Mouse (Mus musculus) MEL (cell line): ENCODE measurements around the gene Taco1. TPM values are rescaled to one million over a fixed set of nuclear protein-coding genes. Genes with fewer than 3 reads are reported as not detected.

Source experiments
- DNase-seq: peaks from one replicate; pipeline ENCODE4 v3.0.0; 2011; ENCODE audit warnings: low read depth, low spot score
- H3K27ac ChIP-seq: 2 replicates; pipeline ENCODE4 v1.5.1; 2012; ENCODE audit warnings: low read depth, mild to moderate bottlenecking, control low read depth, low read length, moderate library complexity; ENCODE audit not compliant: control insufficient read depth
- H3K27me3 ChIP-seq, 2 experiments: fragments of 150-350 bp in 1 of 2; sonication (generic) in 1 of 2; 2 replicates each; pipeline ENCODE4 v1.6.1; 2012; ENCODE audit warnings: low read length in 2 of 2, mild to moderate bottlenecking in 2 of 2, improper control_type of control experiment in 1 of 2, moderate library complexity in 1 of 2; ENCODE audit not compliant: insufficient read depth in 2 of 2, control insufficient read depth in 1 of 2
- H3K36me3 ChIP-seq, 2 experiments: 2 replicates each; pipeline ENCODE4 v1.6.1; 2012 to 2014; ENCODE audit warnings: low read length in 2 of 2, improper control_type of control experiment in 1 of 2, inconsistent platforms in 1 of 2, mild to moderate bottlenecking in 1 of 2; ENCODE audit not compliant: insufficient read depth in 2 of 2, control insufficient read depth in 1 of 2
- H3K4me1 ChIP-seq, 2 experiments: fragments of 150-350 bp in 1 of 2; sonication (generic) in 1 of 2; 2 replicates each; pipeline ENCODE4 v1.6.1; 2012; ENCODE audit warnings: low read length in 2 of 2, improper control_type of control experiment in 1 of 2, mild to moderate bottlenecking in 1 of 2; ENCODE audit not compliant: insufficient read depth in 2 of 2, control insufficient read depth in 1 of 2
- H3K4me3 ChIP-seq, 2 experiments: fragments of 150-350 bp in 1 of 2; sonication (generic) in 1 of 2; 2 replicates each; pipeline ENCODE4 v1.5.1; 2012; ENCODE audit warnings: low read depth in 2 of 2, low read length in 2 of 2, mild to moderate bottlenecking in 2 of 2, moderate library complexity in 2 of 2, control low read depth in 1 of 2, improper control_type of control experiment in 1 of 2; ENCODE audit not compliant: control insufficient read depth in 1 of 2, insufficient read depth in 1 of 2
- H3K79me2 ChIP-seq: 2 replicates; pipeline ENCODE4 v1.6.1; 2012; ENCODE audit warnings: mild to moderate bottlenecking, low read length, moderate library complexity; ENCODE audit not compliant: control insufficient read depth, poor library complexity, insufficient read depth
- H3K9ac ChIP-seq: 2 replicates; pipeline ENCODE4 v1.6.1; 2012; ENCODE audit warnings: low read depth, mild to moderate bottlenecking, control low read depth, low read length, moderate library complexity; ENCODE audit not compliant: control insufficient read depth, poor library complexity, severe bottlenecking
- H3K9me3 ChIP-seq: fragments of 150-350 bp; sonication (generic); replicated peaks from 2 replicates; pipeline ENCODE4 v1.6.1; 2012; ENCODE audit warnings: mild to moderate bottlenecking, low read length, improper control_type of control experiment, moderate library complexity; ENCODE audit not compliant: insufficient read depth
- BHLHE40 ChIP-seq: IDR thresholded peaks from 2 replicates; pipeline ENCODE4 v1.6.1; 2012; ENCODE audit warnings: low read depth, mild to moderate bottlenecking, inconsistent platforms, low read length, improper control_type of control experiment, borderline replicate concordance
- CHD2 ChIP-seq: IDR thresholded peaks from 2 replicates; pipeline ENCODE4 v1.6.1; 2011; ENCODE audit warnings: low read length, improper control_type of control experiment
- EP300 ChIP-seq, 2 experiments: IDR thresholded peaks; 2 replicates each; pipeline ENCODE4 v1.6.1; 2011; ENCODE audit warnings: improper control_type of control experiment in 2 of 2, low read length in 2 of 2, low read depth in 1 of 2, mild to moderate bottlenecking in 1 of 2
- ETS1 ChIP-seq: IDR thresholded peaks from 2 replicates; pipeline ENCODE4 v1.6.1; 2012; ENCODE audit warnings: low read depth, mild to moderate bottlenecking, inconsistent platforms, low read length, improper control_type of control experiment, moderate library complexity
- HCFC1 ChIP-seq: IDR thresholded peaks from 2 replicates; pipeline ENCODE4 v1.6.1; 2012; ENCODE audit warnings: low read depth, mild to moderate bottlenecking, inconsistent platforms, low read length, improper control_type of control experiment, moderate library complexity
- KAT2A ChIP-seq: conservative IDR thresholded peaks from 2 replicates; pipeline ENCODE4 v1.6.1; 2012; ENCODE audit warnings: low read depth, low read length, improper control_type of control experiment, inconsistent platforms
- MXI1 ChIP-seq: IDR thresholded peaks from 2 replicates; pipeline ENCODE4 v1.6.1; 2011; ENCODE audit warnings: mild to moderate bottlenecking, low read depth, low read length, improper control_type of control experiment
- MYB ChIP-seq: IDR thresholded peaks from 2 replicates; pipeline ENCODE4 v1.6.1; 2011; ENCODE audit warnings: mild to moderate bottlenecking, low read depth, low read length, improper control_type of control experiment
- MYC ChIP-seq: IDR thresholded peaks from 2 replicates; pipeline ENCODE4 v1.6.1; 2011; ENCODE audit warnings: low read depth, mild to moderate bottlenecking, low read length, improper control_type of control experiment, moderate library complexity
- POLR2A ChIP-seq, 2 experiments: IDR thresholded peaks; 2 replicates each; pipeline ENCODE4 v1.6.1; 2011 to 2012; ENCODE audit warnings: low read length in 2 of 2, mild to moderate bottlenecking in 2 of 2, control low read depth in 1 of 2, improper control_type of control experiment in 1 of 2, low read depth in 1 of 2, moderate library complexity in 1 of 2; ENCODE audit not compliant: control insufficient read depth in 1 of 2, insufficient read depth in 1 of 2, poor library complexity in 1 of 2
- POLR2AphosphoS5 ChIP-seq: IDR thresholded peaks from 2 replicates; pipeline ENCODE4 v1.6.1; 2012; ENCODE audit warnings: low read depth, borderline replicate concordance, mild to moderate bottlenecking, inconsistent platforms, low read length, moderate library complexity, mixed read lengths
- RAD21 ChIP-seq: IDR thresholded peaks from 2 replicates; pipeline ENCODE4 v1.6.1; 2011; ENCODE audit warnings: mild to moderate bottlenecking, low read depth, low read length, improper control_type of control experiment
- RCOR1 ChIP-seq: IDR thresholded peaks from 2 replicates; pipeline ENCODE4 v1.6.1; 2012; ENCODE audit warnings: low read depth, mild to moderate bottlenecking, inconsistent platforms, low read length, improper control_type of control experiment
- SIN3A ChIP-seq: IDR thresholded peaks from 2 replicates; pipeline ENCODE4 v1.6.1; 2012; ENCODE audit warnings: low read length, improper control_type of control experiment, inconsistent platforms
- TAL1 ChIP-seq: IDR thresholded peaks from 2 replicates; pipeline ENCODE4 v1.6.1; 2012; ENCODE audit warnings: mild to moderate bottlenecking, inconsistent platforms, low read length, moderate library complexity, mixed read lengths
- TBP ChIP-seq: IDR thresholded peaks from 2 replicates; pipeline ENCODE4 v1.8.0; 2011; ENCODE audit warnings: low read depth, low read length, improper control_type of control experiment
- TCF12 ChIP-seq: IDR thresholded peaks from 2 replicates; pipeline ENCODE4 v1.6.1; 2014; ENCODE audit warnings: low read depth, mild to moderate bottlenecking, inconsistent platforms, low read length, improper control_type of control experiment, moderate library complexity
- ZC3H11A ChIP-seq: IDR thresholded peaks from 2 replicates; pipeline ENCODE4 v1.6.1; 2012; ENCODE audit warnings: low read depth, mild to moderate bottlenecking, inconsistent platforms, low read length, improper control_type of control experiment
- ZMIZ1 ChIP-seq: IDR thresholded peaks from 2 replicates; pipeline ENCODE4 v1.6.1; 2012; ENCODE audit warnings: low read depth, mild to moderate bottlenecking, inconsistent platforms, low read length, improper control_type of control experiment, moderate library complexity
- polyA plus RNA-seq, 2 experiments: library from polyadenylated mRNA; stranded (reverse) in 1 of 2; unstranded in 1 of 2; fragments of >175 nt in 1 of 2; fragments of >200 nt in 1 of 2; gene quantifications; 2 replicates each; pipeline versions ENCODE4 v1.2.1 to v1.2.4; 2012; ENCODE audit warnings: low replicate concordance in 2 of 2, low read depth in 1 of 2; ENCODE audit not compliant: insufficient read length in 2 of 2, insufficient read depth in 1 of 2, missing spikeins in 1 of 2
- total RNA-seq: library from RNA; depleted of rRNA; stranded (reverse); fragments of 300-350 nt; gene quantifications from 2 replicates; pipeline ENCODE4 v1.2.3, GENCODE M21; 2012

Gene Taco1
- total and polyA plus RNA-seq, 3 experiments = 33.1 to 33.3 TPM; not detected in 1

GRCm38 (mm10) chr11:106102866-106103265, 37.0 kb downstream of the Taco1 start:
- Histone ChIP-seq H3K4me1 (peaks cover 7 to 10% of the 10 kb centered on the region in 2 experiments), H3K27ac (no peak overlapping the region), H3K9ac (no peak overlapping the region), H3K4me3 (no peak overlapping the region), H3K79me2 (no peaks in the 10 kb centered on the region), H3K36me3 (peaks cover 0 to 15% of the 10 kb centered on the region in 2 experiments; a peak in 2 of 4 replicates), H3K9me3 (no peaks in the 10 kb centered on the region), H3K27me3 (no peaks in the 10 kb centered on the region)
- TF ChIP-seq RAD21 = no peak
- TF ChIP-seq POLR2A (IDR thresholded peaks at IDR 0.05; ENCODE audit: control insufficient read depth in 1 of 2, insufficient read depth in 1 of 2, low read depth in 1 of 2, low read length in 2 of 2, poor library complexity in 1 of 2) = no peak
- TF ChIP-seq TCF12 = no peak
- TF ChIP-seq MYC = no peak
- TF ChIP-seq KAT2A = no peak
- TF ChIP-seq BHLHE40 = no peak
- TF ChIP-seq RCOR1 = no peak
- no peak for TF ChIP-seq MXI1
- no peak for TF ChIP-seq TAL1
- no peak for TF ChIP-seq ETS1
- TF ChIP-seq ZMIZ1 = no peak
- TF ChIP-seq MYB = no peak
- TF ChIP-seq CHD2 = no peak
- TF ChIP-seq ZC3H11A = no peak
- TF ChIP-seq POLR2AphosphoS5 = no peak
- DNase-seq = no peak

GRCm38 (mm10) chr11:106106047-106106587, 40.3 kb downstream of the Taco1 start:
- Histone ChIP-seq H3K36me3 (peaks cover 0 to 6% of the 10 kb centered on the region in 2 experiments; a peak in 2 of 4 replicates), H3K4me3 (peak overlapping the region; percentile 45 to 49), H3K27ac (peak overlapping the region; percentile 64), H3K79me2 (no peaks in the 10 kb centered on the region), H3K4me1 (peaks cover 5 to 7% of the 10 kb centered on the region in 2 experiments; a peak in 3 of 4 replicates), H3K27me3 (no peaks in the 10 kb centered on the region), H3K9ac (peak overlapping the region; percentile 53), H3K9me3 (no peaks in the 10 kb centered on the region)
- DNase-seq = peak; percentile 88
- peak; percentile 46; the same call in 1 of the 2 replicates for TF ChIP-seq MYC
- TF ChIP-seq ETS1 = no peak
- peak; percentile 56; the same call in 1 of the 2 replicates for TF ChIP-seq RCOR1
- TF ChIP-seq ZMIZ1 = no peak
- TF ChIP-seq HCFC1 = 0 out of 2 replicates have a peak, but pooled peaks have one; percentile 21
- TF ChIP-seq EP300 (IDR thresholded peaks at IDR 0.05; ENCODE audit: low read depth in 1 of 2, low read length in 2 of 2) = peak in 1 of 2 experiments; percentile 62; a peak in 1 of 4 replicates
- peak; percentile 78 for TF ChIP-seq CHD2
- TF ChIP-seq SIN3A = peak; percentile 42; the same call in 1 of the 2 replicates
- TF ChIP-seq TBP = peak; percentile 66
